8 mouse cellular contexts compared by ENCODE assay signal in the genomic region with DNA sequence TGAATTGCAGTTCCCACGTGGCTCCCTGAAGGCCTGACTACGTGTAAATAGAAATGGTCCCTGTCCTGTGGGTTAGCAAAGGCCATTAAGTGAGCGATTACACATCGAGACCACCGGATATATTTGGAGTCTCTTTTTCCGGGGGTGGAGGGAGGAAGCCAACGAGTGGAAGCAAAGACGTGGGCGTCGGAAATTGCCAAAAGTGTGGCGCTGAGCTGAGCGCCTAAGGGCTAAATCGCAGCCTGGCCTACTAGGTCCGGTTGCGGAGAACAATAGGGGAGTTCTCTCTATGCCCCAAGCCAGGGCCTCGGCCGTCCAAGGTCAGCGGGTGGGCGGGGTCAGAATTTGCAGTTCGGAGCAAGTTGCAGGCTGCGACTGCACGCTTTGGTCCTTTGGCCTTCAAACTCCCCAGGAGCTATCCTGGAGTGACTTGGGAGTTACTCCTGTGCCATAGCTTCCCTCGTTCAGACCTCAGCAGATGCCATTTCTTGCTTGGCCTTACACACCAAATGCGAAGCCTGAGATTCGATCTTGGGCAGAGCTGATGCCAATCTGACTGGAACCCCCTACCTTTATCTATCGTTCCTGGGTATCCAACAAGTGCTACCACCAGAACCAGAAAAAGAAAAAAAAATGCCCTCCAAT. TPM values are rescaled to one million over a fixed set of nuclear protein-coding genes. Genes with fewer than 3 reads are reported as not detected.
DNase-seq lines count a peak whose midpoint lies in the region; ATAC-seq lines count a peak whose summit lies in the region.

No protein-coding gene starts in this region.

- DNase-seq in heart, postnatal 14 days = no peak
- peak; percentile 31 for DNase-seq in T-cell, adult 2 months (ENCODE audit: low spot score)
- DNase-seq in lung, postnatal 4 days = peak; percentile 27 to 37
- no peak for DNase-seq in cerebellum, postnatal 36 days
- no peak for DNase-seq in frontal cortex, adult 2 months (ENCODE audit: extremely low spot score in 1 of 2, low spot score in 1 of 2)
- DNase-seq in cerebellum, adult 11 months = no peak

- no peaks in the 10 kb centered on the region for H3K9me3 ChIP-seq in heart, embryonic 12.5 days (replicated peaks)
- no peaks in the 10 kb centered on the region for H3K9me3 ChIP-seq in intestine, embryonic 15.5 days

- ATAC-seq in heart, embryonic 12.5 days (ENCODE audit: insufficient number of reproducible peaks, low FRiP score) = no peak
- no peak for ATAC-seq in intestine, embryonic 15.5 days

- no peak overlapping the region for H3K27ac ChIP-seq in heart, embryonic 12.5 days (ENCODE audit: poor library complexity, severe bottlenecking)
- H3K27ac ChIP-seq in intestine, embryonic 15.5 days = no peak overlapping the region

- H3K36me3 ChIP-seq in heart, embryonic 12.5 days = no peaks in the 10 kb centered on the region
- no peaks in the 10 kb centered on the region for H3K36me3 ChIP-seq in intestine, embryonic 15.5 days

- intact Hi-C loops in heart, postnatal 14 days (cut with DNase I) = loop anchor here (2.0 to 10.0 kb wide), 3 partner anchors 300 to 973 kb away; no protein-coding TSS in a partner anchor

- H3K9ac ChIP-seq in heart, embryonic 12.5 days = no peak overlapping the region
- H3K9ac ChIP-seq in intestine, embryonic 15.5 days = no peak overlapping the region

- 6% methylated on average over 26 of the region's 26 CpGs for WGBS in heart, embryonic 12.5 days
- 13% methylated on average over 26 of the region's 26 CpGs for WGBS in intestine, embryonic 15.5 days

- H3K4me1 ChIP-seq in heart, embryonic 12.5 days (replicated peaks) = peaks cover 30% of the 10 kb centered on the region
- peaks cover 44% of the 10 kb centered on the region for H3K4me1 ChIP-seq in intestine, embryonic 15.5 days (replicated peaks)

- H3K27me3 ChIP-seq in heart, embryonic 12.5 days (replicated peaks) = peaks cover 33% of the 10 kb centered on the region
- H3K27me3 ChIP-seq in intestine, embryonic 15.5 days (replicated peaks) = peaks cover 61% of the 10 kb centered on the region

- H3K4me2 ChIP-seq in heart, embryonic 12.5 days = peak overlapping the region; percentile 99
- peak overlapping the region; percentile 96 for H3K4me2 ChIP-seq in intestine, embryonic 15.5 days (replicated peaks)

- H3K4me3 ChIP-seq in heart, embryonic 12.5 days = peak overlapping the region; percentile 65
- no peak overlapping the region for H3K4me3 ChIP-seq in intestine, embryonic 15.5 days (replicated peaks)

RNA-seq across cellular contexts. Expression of a gene that starts 2.3 kb away (rescaled TPM):
- 3.9 and 4.6 TPM in 2 replicates for polyA plus RNA-seq in heart, embryonic 12.5 days (2016; fragmentation: Nextera tagmentation; extraction: Ambion mirVana)
- 1 to 10 TPM; 1.3 TPM for total RNA-seq in heart, postnatal 14 days (2021)
- polyA plus RNA-seq in intestine, embryonic 15.5 days (2015; fragmentation: Nextera tagmentation; extraction: Ambion mirVana) = 4.6 and 5.7 TPM in 2 replicates
- 3.6 and 3.9 TPM in 2 replicates for polyA plus RNA-seq in frontal cortex, adult 2 months (2012; rRNA removed)

Comparison
In these comparisons a context has a peak if more than half of its experiments do, and no peak if none do; other contexts are left out.
1. DNase-seq: peak in T-cell, adult 2 months (single experiment) and lung, postnatal 4 days (2 of 2); none in heart, postnatal 14 days (0 of 2), cerebellum, postnatal 36 days (0 of 2), frontal cortex, adult 2 months (0 of 2) and cerebellum, adult 11 months (single experiment).